Mouse (Mus musculus): ENCODE results near the gene Rhoh.

The Rhoh gene

GRCm38 (mm10) chr5:65933258-65933657 lies 72.2 kb downstream of the Rhoh start:
- DNase-seq (ENCODE audit: low read depth) = no peak

- no peak for DNase-seq (ENCODE audit: low read depth)
These were observed 72.8 kb downstream of the Rhoh start for GRCm38 (mm10) chr5:65933764-65934163.

GRCm38 (mm10) chr5:65934783-65935182 lies 73.8 kb downstream of the Rhoh start, which contains the start of gene Chrna9:
Gene Chrna9, plus strand, starts transcription at chr5:65934921.
- DNase-seq (ENCODE audit: low read depth) = no peak

GRCm38 (mm10) chr5:65937011-65937726 lies 76.2 kb downstream of the Rhoh start:
- no peak for DNase-seq (ENCODE audit: low read depth)

- peak; percentile 53 for DNase-seq (ENCODE audit: low read depth)
These were observed 77.1 kb downstream of the Rhoh start for GRCm38 (mm10) chr5:65937998-65938715.

- DNase-seq (ENCODE audit: low read depth) = no peak
These were observed 80.1 kb downstream of the Rhoh start for GRCm38 (mm10) chr5:65941145-65941544.

Measured in fibroblast of lung, adult 2 months (primary cell).